Mouse (Mus musculus) heart, embryonic 13.5 days (tissue): ENCODE data around the gene Ubxn7. TPM values are rescaled to one million over a fixed set of nuclear protein-coding genes. Genes with fewer than 3 reads are reported as not detected.

Experiments used
- ATAC-seq: fragments of 200-750 bp; cut with Nextera tagmentation; 2 replicates; pipeline ENCODE4 v1.8.0; 2017; ENCODE audit warnings: moderate TSS enrichment; ENCODE audit not compliant: insufficient number of reproducible peaks, low FRiP score, low TSS enrichment; ENCODE audit errors: extremely low read depth
- H3K27ac ChIP-seq: fragments of 300-500 bp; sonication (generic); replicated peaks from 2 replicates; pipeline ENCODE4 v1.5.1; 2015; ENCODE audit warnings: moderate library complexity, mild to moderate bottlenecking, inconsistent platforms
- H3K27me3 ChIP-seq: fragments of 300-500 bp; sonication (generic); replicated peaks from 2 replicates; pipeline ENCODE4 v1.6.1; 2015; ENCODE audit warnings: mild to moderate bottlenecking, inconsistent platforms
- H3K36me3 ChIP-seq: fragments of 300-500 bp; sonication (generic); 2 replicates; pipeline ENCODE4 v1.6.1; 2015; ENCODE audit warnings: mild to moderate bottlenecking, inconsistent platforms
- H3K4me1 ChIP-seq: fragments of 300-500 bp; sonication (generic); 2 replicates; pipeline ENCODE4 v1.6.1; 2015; ENCODE audit warnings: inconsistent platforms
- H3K4me2 ChIP-seq: fragments of 300-500 bp; sonication (generic); 2 replicates; pipeline ENCODE4 v1.6.1; 2015; ENCODE audit warnings: inconsistent platforms, mild to moderate bottlenecking, moderate library complexity
- H3K4me3 ChIP-seq: fragments of 300-500 bp; sonication (generic); 2 replicates; pipeline ENCODE4 v1.5.1; 2015; ENCODE audit warnings: moderate library complexity, mild to moderate bottlenecking, inconsistent platforms
- H3K9ac ChIP-seq: fragments of 300-500 bp; sonication (generic); 2 replicates; pipeline ENCODE4 v1.6.1; 2015; ENCODE audit warnings: inconsistent platforms, mild to moderate bottlenecking, moderate library complexity
- H3K9me3 ChIP-seq: fragments of 300-500 bp; sonication (generic); 2 replicates; pipeline ENCODE4 v1.6.1; 2016; ENCODE audit warnings: inconsistent platforms
- WGBS: fragments of 180-500 bp; shearing (Covaris S2); methylation state at CpG from one replicate; pipeline ENCODE4 v1.1.7; 2015; ENCODE audit warnings: mixed read lengths; 5-methylcytosine and 5-hydroxymethylcytosine counted together
- polyA plus RNA-seq: library from polyadenylated mRNA; unstranded; fragments of >200 nt; fragmentation: Nextera tagmentation; extraction: Ambion mirVana; gene quantifications from 2 replicates; pipeline ENCODE4 v1.2.1, GENCODE M21; 2015

Gene Ubxn7
- polyA plus RNA-seq, 1 experiment from 2014 or later, result 16.1 TPM

DNA sequence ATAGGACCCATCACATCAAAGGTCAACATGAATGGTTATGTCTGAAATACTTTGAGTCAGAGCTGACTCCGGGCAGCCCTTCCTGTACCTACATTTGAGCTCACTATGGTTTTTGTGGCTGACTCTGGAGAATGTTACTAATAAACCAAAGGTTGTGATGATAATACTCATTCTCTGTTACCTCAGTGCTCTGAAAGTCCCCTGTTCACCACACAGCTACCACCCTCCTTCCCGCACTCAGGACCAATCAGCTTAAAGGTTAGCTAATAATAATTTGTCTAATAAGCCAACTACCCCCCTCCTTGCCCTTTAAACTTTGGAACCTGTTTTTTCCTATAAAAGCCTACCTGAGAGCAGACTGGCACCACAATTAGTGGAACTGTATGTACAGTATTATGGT is 47.5 kb downstream of the Ubxn7 start:
- 91% methylated on average over 2 of the region's 2 CpGs for WGBS
- no peak overlapping the region for H3K27ac ChIP-seq
- no peak for ATAC-seq
- H3K4me1 ChIP-seq, result no peaks in the 10 kb centered on the region
- H3K36me3 ChIP-seq, result peaks cover 93% of the 10 kb centered on the region
- no peak overlapping the region for H3K4me3 ChIP-seq
- no peaks in the 10 kb centered on the region for H3K9me3 ChIP-seq
- no peaks in the 10 kb centered on the region for H3K27me3 ChIP-seq
- no peak overlapping the region for H3K9ac ChIP-seq
- H3K4me2 ChIP-seq, result no peak overlapping the region

GRCm38 (mm10) chr16:32382901-32383300 is 50.8 kb downstream of the Ubxn7 start:
- ATAC-seq, result no peak
- H3K27ac ChIP-seq, result no peak overlapping the region
- peaks cover 92% of the 10 kb centered on the region for H3K36me3 ChIP-seq
- no peak overlapping the region for H3K9ac ChIP-seq
- no peaks in the 10 kb centered on the region for H3K4me1 ChIP-seq
- no peak overlapping the region for H3K4me3 ChIP-seq
- H3K4me2 ChIP-seq, result no peak overlapping the region
- no peaks in the 10 kb centered on the region for H3K27me3 ChIP-seq
- no peaks in the 10 kb centered on the region for H3K9me3 ChIP-seq

- Histone ChIP-seq H3K36me3 (peaks cover 75% of the 10 kb centered on the region), H3K9me3 (no peaks in the 10 kb centered on the region)
- ATAC-seq, result no peak
These were observed 52.8 kb downstream of the Ubxn7 start for GRCm38 (mm10) chr16:32384885-32385284.

GRCm38 (mm10) chr16:32386826-32387225 is 54.8 kb downstream of the Ubxn7 start:
- no peaks in the 10 kb centered on the region for H3K9me3 ChIP-seq
- H3K4me3 ChIP-seq, result no peak overlapping the region
- H3K9ac ChIP-seq, result no peak overlapping the region
- H3K27me3 ChIP-seq, result no peaks in the 10 kb centered on the region
- no peaks in the 10 kb centered on the region for H3K4me1 ChIP-seq
- no peak overlapping the region for H3K4me2 ChIP-seq
- peaks cover 73% of the 10 kb centered on the region for H3K36me3 ChIP-seq
- ATAC-seq, result no peak
- no peak overlapping the region for H3K27ac ChIP-seq
- 75% methylated on average over 3 of the region's 3 CpGs for WGBS

More at GRCm38 (mm10) chr16:32384885-32385284, 52.8 kb downstream of the Ubxn7 start:
- H3K4me1 ChIP-seq, result no peaks in the 10 kb centered on the region
- no peaks in the 10 kb centered on the region for H3K27me3 ChIP-seq
- H3K9ac ChIP-seq, result no peak overlapping the region
- 65% methylated on average over 2 of the region's 2 CpGs for WGBS
- no peak overlapping the region for H3K4me3 ChIP-seq
- no peak overlapping the region for H3K27ac ChIP-seq
- no peak overlapping the region for H3K4me2 ChIP-seq

DNA sequence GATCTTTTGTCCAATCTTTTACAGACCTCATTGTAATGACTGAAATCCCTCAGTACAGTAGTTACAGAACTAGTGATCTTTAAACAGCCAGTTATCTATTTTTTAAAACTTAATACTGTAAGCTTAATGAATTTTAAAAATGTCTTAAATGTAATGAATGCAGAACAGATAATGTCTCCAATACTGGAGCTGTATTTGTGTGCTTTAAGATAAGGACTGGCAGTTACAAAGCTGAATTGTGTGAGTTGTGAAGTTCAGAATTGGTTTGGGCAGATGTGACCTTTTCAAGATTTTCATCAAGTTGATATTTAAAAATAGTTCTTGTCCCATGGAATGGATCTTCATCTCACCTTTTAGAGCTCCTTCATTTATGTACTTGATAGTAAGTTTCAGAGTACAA is 57.0 kb downstream of the Ubxn7 start:
- Histone ChIP-seq H3K27ac (no peak overlapping the region), H3K4me1 (no peaks in the 10 kb centered on the region), H3K9ac (no peak overlapping the region), H3K27me3 (no peaks in the 10 kb centered on the region), H3K36me3 (peaks cover 68% of the 10 kb centered on the region), H3K9me3 (no peaks in the 10 kb centered on the region), H3K4me3 (no peak overlapping the region), H3K4me2 (no peak overlapping the region)
- no peak for ATAC-seq

DNA sequence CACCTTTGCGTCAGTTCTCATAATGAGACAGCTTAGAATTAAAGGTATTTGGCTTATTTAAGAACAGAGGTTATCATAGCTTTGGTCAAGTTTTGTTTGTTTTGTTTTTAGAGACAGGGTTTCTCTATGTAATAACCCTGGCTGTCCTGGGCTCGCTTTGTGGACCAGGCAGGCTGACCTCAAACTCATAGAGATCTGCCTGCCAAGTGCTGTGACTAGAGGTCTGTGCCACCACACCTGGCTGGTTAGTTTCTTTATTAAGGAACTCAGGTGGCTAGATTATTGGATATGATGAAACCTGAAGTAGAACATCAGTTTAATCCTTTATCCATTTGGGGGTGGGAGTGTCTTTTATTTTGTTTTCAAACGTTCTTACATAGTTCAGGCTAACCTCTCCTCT is 57.8 kb downstream of the Ubxn7 start:
- no peak for ATAC-seq
- no peak overlapping the region for H3K4me3 ChIP-seq
- 67% methylated on average over 3 of the region's 3 CpGs for WGBS
- H3K27ac ChIP-seq, result no peak overlapping the region
- H3K9ac ChIP-seq, result no peak overlapping the region
- no peaks in the 10 kb centered on the region for H3K9me3 ChIP-seq
- H3K4me1 ChIP-seq, result no peaks in the 10 kb centered on the region
- peaks cover 64% of the 10 kb centered on the region for H3K36me3 ChIP-seq
- no peak overlapping the region for H3K4me2 ChIP-seq
- H3K27me3 ChIP-seq, result no peaks in the 10 kb centered on the region

DNA sequence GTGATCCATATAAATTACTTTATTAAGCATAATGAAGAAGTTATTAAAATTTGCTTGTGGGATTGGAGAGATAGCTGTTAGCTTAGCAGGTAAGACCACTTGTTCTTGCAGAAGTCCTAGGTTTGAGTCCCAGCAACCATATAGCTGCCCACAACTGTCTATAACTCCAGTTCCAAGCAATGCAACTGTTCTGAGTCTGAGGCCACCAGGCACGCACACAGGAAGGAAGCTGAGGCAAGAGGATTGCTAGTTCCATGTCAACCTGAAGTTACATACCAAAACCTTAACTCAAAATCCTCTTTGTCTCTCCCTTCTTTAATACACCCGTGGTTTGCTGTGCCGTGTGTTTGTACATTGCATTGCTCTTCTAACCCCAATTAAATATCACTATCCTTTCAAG is 58.8 kb downstream of the Ubxn7 start:
- no peak for ATAC-seq
- H3K36me3 ChIP-seq, result peaks cover 54% of the 10 kb centered on the region

DNA sequence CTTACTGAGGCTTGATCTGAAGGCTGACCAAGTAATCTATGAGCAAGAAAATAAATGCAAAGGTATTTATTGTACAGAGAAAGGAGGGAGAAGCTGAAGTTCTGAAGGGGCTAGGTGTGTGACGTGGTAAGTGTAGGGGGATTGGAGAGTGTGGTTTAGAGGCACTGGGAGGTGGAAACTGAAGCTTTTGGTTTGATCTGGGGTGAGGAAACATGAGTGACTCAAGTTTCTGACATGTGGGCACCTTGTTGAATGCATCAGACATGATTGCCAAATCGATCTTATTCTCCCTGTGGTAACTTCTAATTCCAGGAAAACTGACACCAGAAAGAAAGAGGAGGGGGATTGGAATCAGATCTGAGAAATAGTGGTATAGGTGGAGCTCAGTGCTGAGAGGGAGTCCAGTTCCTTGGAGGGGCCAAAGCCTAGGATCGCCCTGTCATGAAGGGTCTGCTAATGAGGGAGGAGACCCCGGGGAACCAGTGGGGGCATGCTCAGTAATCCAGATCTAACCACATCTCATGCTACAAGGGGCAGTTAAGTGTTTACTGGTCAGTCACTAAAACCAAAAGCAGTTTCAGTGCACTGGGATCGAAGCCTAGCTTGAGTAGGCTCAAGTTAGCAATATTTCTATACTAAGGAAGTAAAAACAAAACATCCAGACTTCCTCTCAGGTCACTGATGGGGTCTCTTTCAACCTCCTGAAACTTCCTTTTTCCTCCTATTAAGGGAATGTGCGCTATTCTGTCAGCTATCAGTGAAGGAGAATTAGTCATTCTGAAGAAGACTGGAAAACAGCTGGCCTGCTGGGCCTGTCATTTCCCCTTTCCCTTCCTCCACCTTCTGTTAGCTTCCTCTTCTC is 63.9 kb downstream of the Ubxn7 start:
- Histone ChIP-seq H3K4me3 (no peak overlapping the region), H3K27me3 (no peaks in the 10 kb centered on the region), H3K9me3 (no peaks in the 10 kb centered on the region), H3K36me3 (peaks cover 26% of the 10 kb centered on the region), H3K4me2 (no peak overlapping the region), H3K27ac (peak overlapping the region; percentile 63), H3K9ac (no peak overlapping the region), H3K4me1 (peaks cover 13% of the 10 kb centered on the region)
- WGBS, result 52% methylated on average over 6 of the region's 6 CpGs
- ATAC-seq, result no peak

More for the DNA sequence above, 58.8 kb downstream of the Ubxn7 start:
- no peak overlapping the region for H3K9ac ChIP-seq
- H3K4me3 ChIP-seq, result no peak overlapping the region
- 94% methylated on average over 3 of the region's 3 CpGs for WGBS
- peaks cover 6% of the 10 kb centered on the region; the same call in 1 of the 2 replicates for H3K4me1 ChIP-seq
- no peak overlapping the region for H3K27ac ChIP-seq
- H3K4me2 ChIP-seq, result no peak overlapping the region
- H3K27me3 ChIP-seq, result no peaks in the 10 kb centered on the region
- H3K9me3 ChIP-seq, result no peaks in the 10 kb centered on the region

DNA sequence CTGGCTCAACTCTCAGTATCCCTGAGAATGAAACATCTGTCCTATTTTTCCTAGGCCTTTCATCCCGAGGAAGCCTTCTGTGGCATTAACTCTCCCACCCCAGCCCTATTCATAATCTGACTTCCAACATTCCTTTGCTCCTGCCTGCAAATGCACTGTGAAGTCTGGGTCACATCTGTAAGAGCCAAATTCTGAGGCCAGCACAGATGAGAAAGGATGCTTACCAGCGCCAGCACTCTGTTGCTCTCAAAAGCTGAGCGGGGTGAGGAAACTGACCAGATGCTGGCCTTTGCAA is 64.4 kb downstream of the Ubxn7 start:
- 51% methylated on average over 3 of the region's 3 CpGs for WGBS
- H3K9me3 ChIP-seq, result no peaks in the 10 kb centered on the region
- no peaks in the 10 kb centered on the region for H3K27me3 ChIP-seq
- H3K9ac ChIP-seq, result no peak overlapping the region
- peaks cover 21% of the 10 kb centered on the region for H3K36me3 ChIP-seq
- H3K4me2 ChIP-seq, result no peak overlapping the region
- peak overlapping the region; percentile 63 for H3K27ac ChIP-seq
- peaks cover 13% of the 10 kb centered on the region for H3K4me1 ChIP-seq
- no peak overlapping the region for H3K4me3 ChIP-seq
- ATAC-seq, result no peak

DNA sequence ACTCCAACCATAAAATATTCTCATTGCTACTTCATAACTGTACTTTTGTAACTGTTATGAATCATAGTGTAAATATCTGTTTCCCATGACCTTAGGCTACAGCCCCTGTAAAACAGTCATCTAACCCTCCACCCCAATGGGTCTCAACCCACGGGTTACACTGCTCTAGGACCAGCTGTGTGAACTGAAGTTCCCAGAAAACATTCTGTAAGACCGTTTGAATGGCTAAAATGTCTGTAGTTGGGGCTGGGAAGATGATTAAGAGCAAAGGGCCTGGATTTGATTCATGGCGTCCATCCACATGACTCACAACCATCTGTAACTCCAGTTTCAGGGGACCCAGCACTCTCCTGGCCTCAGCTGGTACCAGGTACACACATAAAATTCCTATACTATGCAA is 66.1 kb downstream of the Ubxn7 start:
- H3K4me2 ChIP-seq, result no peak overlapping the region
- no peaks in the 10 kb centered on the region for H3K27me3 ChIP-seq
- no peak overlapping the region for H3K27ac ChIP-seq
- H3K36me3 ChIP-seq, result peaks cover 7% of the 10 kb centered on the region
- H3K4me3 ChIP-seq, result no peak overlapping the region
- no peak for ATAC-seq
- H3K9ac ChIP-seq, result no peak overlapping the region
- H3K9me3 ChIP-seq, result no peaks in the 10 kb centered on the region
- 72% methylated on average over 3 of the region's 3 CpGs for WGBS
- peaks cover 13% of the 10 kb centered on the region for H3K4me1 ChIP-seq

GRCm38 (mm10) chr16:32400267-32400666 is 68.2 kb downstream of the Ubxn7 start, which contains the start of gene Tm4sf19:
TSS of gene Tm4sf19 (plus strand) at chr16:32400506.
- Histone ChIP-seq H3K4me2 (no peak within 1 kb of the TSS), H3K36me3 (no peaks in the 10 kb centered on the region), H3K9me3 (no peaks in the 10 kb centered on the region), H3K4me3 (no peak within 1 kb of the TSS), H3K4me1 (peaks cover 13% of the 10 kb centered on the region), H3K27ac (no peak within 1 kb of the TSS), H3K27me3 (no peaks in the 10 kb centered on the region), H3K9ac (no peak within 1 kb of the TSS)
- 77% methylated on average over 7 of the region's 7 CpGs for WGBS
- ATAC-seq, result no peak

GRCm38 (mm10) chr16:32401335-32401965 is 69.4 kb downstream of the Ubxn7 start:
- no peak overlapping the region for H3K27ac ChIP-seq
- no peaks in the 10 kb centered on the region for H3K36me3 ChIP-seq
- no peak overlapping the region for H3K9ac ChIP-seq
- H3K4me3 ChIP-seq, result no peak overlapping the region
- no peak overlapping the region for H3K4me2 ChIP-seq
- H3K9me3 ChIP-seq, result no peaks in the 10 kb centered on the region
- 71% methylated on average over 9 of the region's 9 CpGs for WGBS
- ATAC-seq, result no peak
- H3K4me1 ChIP-seq, result peaks cover 2% of the 10 kb centered on the region
- H3K27me3 ChIP-seq, result no peaks in the 10 kb centered on the region
